Mouse (Mus musculus): ENCODE measurements around the gene C330007P06Rik. TPM values are rescaled to one million over a fixed set of nuclear protein-coding genes. Genes with fewer than 3 reads are reported as not detected.

The C330007P06Rik gene
- polyA plus RNA-seq, 1 experiment, result 6.3 TPM

DNA sequence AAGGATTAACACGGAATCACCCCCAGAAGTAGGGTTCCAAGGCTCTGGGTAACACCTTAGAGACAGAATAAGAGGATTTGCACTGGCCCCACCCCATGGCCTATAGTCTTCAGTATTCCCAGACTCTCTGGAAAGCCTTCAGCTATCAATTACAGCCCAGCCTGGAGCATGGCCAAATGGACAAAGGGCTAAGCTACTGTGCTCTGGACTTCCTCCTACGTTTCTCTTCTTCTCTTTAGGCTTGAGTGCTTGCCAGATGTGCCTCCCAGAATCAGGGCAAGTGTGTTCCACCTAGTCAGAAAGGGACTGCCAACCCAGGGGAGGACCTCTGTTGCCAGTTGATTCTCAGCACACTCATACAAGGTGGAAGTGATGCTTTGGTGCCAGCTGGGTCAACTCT is 48.9 kb downstream of the C330007P06Rik start:
- H3K27me3 ChIP-seq (ENCODE audit: control insufficient read depth, insufficient read depth, insufficient read length), result no peaks in the 10 kb centered on the region
- H3ac ChIP-seq (ENCODE audit: control insufficient read depth, insufficient read length, low read depth), result no peak overlapping the region
- no peaks in the 10 kb centered on the region for H3K79me2 ChIP-seq (ENCODE audit: control insufficient read depth, insufficient read depth)
- H3K36me3 ChIP-seq (ENCODE audit: control insufficient read depth, insufficient read depth), result no peaks in the 10 kb centered on the region
- no peak overlapping the region for H3K4me3 ChIP-seq (ENCODE audit: insufficient read depth, poor library complexity, severe bottlenecking)
- H3K79me3 ChIP-seq (ENCODE audit: low read depth), result no peaks in the 10 kb centered on the region
- TF ChIP-seq MYOD1 (IDR thresholded peaks at IDR 0.05; ENCODE audit: control insufficient read depth, insufficient read length, low read depth), result no peak
- no peak for TF ChIP-seq MYOG (IDR thresholded peaks at IDR 0.05; ENCODE audit: control insufficient read depth, extremely low read depth, insufficient read length)
- no peak for TF ChIP-seq MAX (IDR thresholded peaks at IDR 0.05)
- no peak for TF ChIP-seq CTCF (IDR thresholded peaks at IDR 0.05; ENCODE audit: control insufficient read depth, insufficient read depth, insufficient read length)
- no peak for TF ChIP-seq FOSL1 (IDR thresholded peaks at IDR 0.05; ENCODE audit: insufficient read depth, low read length, poor library complexity, severe bottlenecking)
- no peak for TF ChIP-seq USF1 (IDR thresholded peaks at IDR 0.05; ENCODE audit: low read depth)
- TF ChIP-seq CEBPB (IDR thresholded peaks at IDR 0.05; ENCODE audit: low read depth), result no peak

DNA sequence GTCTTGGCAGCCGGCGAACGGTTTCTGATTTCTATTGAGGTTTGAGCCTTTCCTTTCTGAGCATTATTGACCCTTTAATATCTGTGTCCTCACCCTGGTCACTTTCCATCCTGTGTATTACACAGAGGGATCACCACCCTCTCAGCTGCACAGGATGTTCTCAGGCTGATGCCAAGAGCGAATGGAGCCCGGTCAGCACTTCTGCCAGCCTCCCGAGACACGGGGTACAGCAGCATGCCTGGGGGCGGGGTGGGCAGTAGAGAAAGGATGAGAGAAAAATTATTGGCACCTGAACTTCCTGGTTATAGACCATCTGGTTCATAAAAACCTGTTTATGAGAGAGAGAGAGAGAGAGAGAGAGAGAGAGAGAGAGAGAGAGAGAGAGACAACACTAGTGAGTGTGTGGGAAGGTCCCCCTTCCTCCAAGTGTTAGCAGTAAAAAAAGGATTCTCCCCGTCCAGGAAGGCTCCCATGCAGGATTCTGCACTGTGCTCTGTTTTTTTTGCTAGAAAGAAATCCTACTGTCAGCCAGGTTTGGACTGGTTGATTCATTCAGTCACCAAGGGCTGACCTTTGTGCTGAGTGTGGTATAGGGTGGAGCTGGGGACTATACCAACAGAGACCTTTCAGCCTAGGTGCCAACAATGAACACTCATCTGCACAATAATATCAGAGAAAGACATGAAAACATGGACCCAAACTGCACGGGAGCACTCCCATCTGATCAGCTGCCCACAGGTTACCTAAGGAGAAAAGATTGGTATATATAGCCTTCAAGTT is 49.8 kb downstream of the C330007P06Rik start:
- Histone ChIP-seq H3K36me3 (ENCODE audit: control insufficient read depth, insufficient read depth) (no peaks in the 10 kb centered on the region), H3K4me3 (ENCODE audit: insufficient read depth, poor library complexity, severe bottlenecking) (no peak overlapping the region), H3K79me2 (ENCODE audit: control insufficient read depth, insufficient read depth) (no peaks in the 10 kb centered on the region), H3K27me3 (ENCODE audit: control insufficient read depth, insufficient read depth, insufficient read length) (no peaks in the 10 kb centered on the region), H3ac (ENCODE audit: control insufficient read depth, insufficient read length, low read depth) (no peak overlapping the region), H3K79me3 (ENCODE audit: low read depth) (no peaks in the 10 kb centered on the region)
- no peak for TF ChIP-seq USF1 (IDR thresholded peaks at IDR 0.05; ENCODE audit: low read depth)
- TF ChIP-seq CTCF (IDR thresholded peaks at IDR 0.05; ENCODE audit: control insufficient read depth, insufficient read depth, insufficient read length), result no peak
- no peak for TF ChIP-seq CEBPB (IDR thresholded peaks at IDR 0.05; ENCODE audit: low read depth)
- no peak for TF ChIP-seq MAX (IDR thresholded peaks at IDR 0.05)
- no peak for TF ChIP-seq FOSL1 (IDR thresholded peaks at IDR 0.05; ENCODE audit: insufficient read depth, low read length, poor library complexity, severe bottlenecking)
- no peak for TF ChIP-seq MYOD1 (IDR thresholded peaks at IDR 0.05; ENCODE audit: control insufficient read depth, insufficient read length, low read depth)
- no peak for TF ChIP-seq MYOG (IDR thresholded peaks at IDR 0.05; ENCODE audit: control insufficient read depth, extremely low read depth, insufficient read length)

DNA sequence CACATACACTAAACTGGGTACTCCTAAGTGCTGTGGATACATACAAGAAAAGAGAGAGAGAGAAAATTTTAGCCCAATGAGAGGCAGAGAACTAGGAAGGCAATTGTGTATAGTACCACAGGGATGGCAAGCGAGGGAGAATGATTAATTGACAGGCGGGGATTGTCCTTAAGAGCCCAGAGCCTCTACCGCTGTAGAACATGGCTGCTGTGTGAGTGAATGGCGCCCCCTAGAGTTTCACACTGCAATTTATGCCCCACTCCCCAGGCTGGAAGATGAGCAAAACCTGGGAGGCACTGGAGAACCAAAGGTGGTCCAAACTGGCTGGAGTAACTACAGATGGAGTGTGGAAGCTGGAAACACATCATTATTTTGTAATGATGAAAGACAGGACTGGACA is 53.7 kb downstream of the C330007P06Rik start:
- Histone ChIP-seq H3ac (ENCODE audit: control insufficient read depth, insufficient read length, low read depth) (no peak overlapping the region), H3K4me3 (ENCODE audit: insufficient read depth, poor library complexity, severe bottlenecking) (no peak overlapping the region), H3K79me2 (ENCODE audit: control insufficient read depth, insufficient read depth) (no peaks in the 10 kb centered on the region), H3K79me3 (ENCODE audit: low read depth) (no peaks in the 10 kb centered on the region), H3K36me3 (ENCODE audit: control insufficient read depth, insufficient read depth) (no peaks in the 10 kb centered on the region), H3K27me3 (ENCODE audit: control insufficient read depth, insufficient read depth, insufficient read length) (no peaks in the 10 kb centered on the region)
- no peak for TF ChIP-seq USF1 (IDR thresholded peaks at IDR 0.05; ENCODE audit: low read depth)
- TF ChIP-seq CEBPB (IDR thresholded peaks at IDR 0.05; ENCODE audit: low read depth), result no peak
- no peak for TF ChIP-seq MYOG (IDR thresholded peaks at IDR 0.05; ENCODE audit: control insufficient read depth, extremely low read depth, insufficient read length)
- TF ChIP-seq MAX (IDR thresholded peaks at IDR 0.05), result no peak
- no peak for TF ChIP-seq FOSL1 (IDR thresholded peaks at IDR 0.05; ENCODE audit: insufficient read depth, low read length, poor library complexity, severe bottlenecking)
- TF ChIP-seq CTCF (IDR thresholded peaks at IDR 0.05; ENCODE audit: control insufficient read depth, insufficient read depth, insufficient read length), result peak; percentile 4

DNA sequence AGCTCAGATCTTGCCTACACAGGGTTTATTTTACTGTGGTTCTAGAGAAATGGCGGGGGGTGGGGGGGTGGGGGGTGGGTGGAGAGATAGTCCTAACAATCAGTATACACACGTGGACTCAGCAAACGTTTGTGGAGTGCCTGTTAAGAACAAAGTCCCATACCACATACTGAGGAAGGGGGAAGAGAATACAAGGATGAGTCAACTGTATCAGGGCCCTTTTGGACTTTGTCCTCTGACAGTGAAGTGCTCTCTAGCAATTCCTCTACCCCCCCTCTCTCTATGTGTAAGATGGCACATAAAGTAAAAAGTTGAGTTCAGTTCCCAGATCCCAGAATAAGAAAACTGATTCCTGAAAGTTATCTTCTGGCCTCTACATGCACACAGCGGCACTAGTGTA is 54.3 kb downstream of the C330007P06Rik start:
- H3K79me3 ChIP-seq (ENCODE audit: low read depth), result no peaks in the 10 kb centered on the region
- no peak overlapping the region for H3K4me3 ChIP-seq (ENCODE audit: insufficient read depth, poor library complexity, severe bottlenecking)
- H3K27me3 ChIP-seq (ENCODE audit: control insufficient read depth, insufficient read depth, insufficient read length), result no peaks in the 10 kb centered on the region
- H3K79me2 ChIP-seq (ENCODE audit: control insufficient read depth, insufficient read depth), result no peaks in the 10 kb centered on the region
- H3K36me3 ChIP-seq (ENCODE audit: control insufficient read depth, insufficient read depth), result no peaks in the 10 kb centered on the region
- no peak overlapping the region for H3ac ChIP-seq (ENCODE audit: control insufficient read depth, insufficient read length, low read depth)
- no peak for TF ChIP-seq MYOD1 (IDR thresholded peaks at IDR 0.05; ENCODE audit: control insufficient read depth, insufficient read length, low read depth)
- no peak for TF ChIP-seq CEBPB (IDR thresholded peaks at IDR 0.05; ENCODE audit: low read depth)
- TF ChIP-seq MAX (IDR thresholded peaks at IDR 0.05), result no peak
- TF ChIP-seq MYOG (IDR thresholded peaks at IDR 0.05; ENCODE audit: control insufficient read depth, extremely low read depth, insufficient read length), result no peak
- TF ChIP-seq CTCF (IDR thresholded peaks at IDR 0.05; ENCODE audit: control insufficient read depth, insufficient read depth, insufficient read length), result no peak
- no peak for TF ChIP-seq USF1 (IDR thresholded peaks at IDR 0.05; ENCODE audit: low read depth)
- no peak for TF ChIP-seq FOSL1 (IDR thresholded peaks at IDR 0.05; ENCODE audit: insufficient read depth, low read length, poor library complexity, severe bottlenecking)

DNA sequence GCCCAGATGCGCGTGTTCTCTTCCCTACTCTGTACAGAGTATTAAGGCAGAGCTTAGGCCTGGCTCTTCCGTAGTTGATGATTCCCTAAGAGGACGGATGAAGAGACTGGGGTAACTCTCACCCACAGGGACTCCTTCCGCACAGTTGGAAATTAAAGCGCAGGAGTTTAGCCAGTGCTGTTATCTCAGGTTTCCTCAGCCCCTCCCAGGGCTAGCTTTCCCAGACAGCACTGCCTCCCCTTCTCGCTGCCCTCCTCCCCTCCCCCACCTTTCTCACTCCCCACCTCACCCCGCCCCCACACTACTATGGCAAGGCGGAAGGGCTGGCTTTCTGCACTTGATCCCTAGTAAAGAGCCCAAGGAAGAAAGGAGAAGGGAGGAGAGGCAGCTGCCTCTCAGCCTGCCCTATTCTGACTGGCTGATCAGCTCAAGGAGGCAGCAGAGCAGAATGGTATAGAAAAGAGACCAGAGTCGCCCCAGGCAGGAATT is 56.9 kb downstream of the C330007P06Rik start:
- Histone ChIP-seq H3K36me3 (ENCODE audit: control insufficient read depth, insufficient read depth) (no peaks in the 10 kb centered on the region), H3ac (ENCODE audit: control insufficient read depth, insufficient read length, low read depth) (no peak overlapping the region), H3K27me3 (ENCODE audit: control insufficient read depth, insufficient read depth, insufficient read length) (no peaks in the 10 kb centered on the region), H3K4me3 (ENCODE audit: insufficient read depth, poor library complexity, severe bottlenecking) (no peak overlapping the region), H3K79me2 (ENCODE audit: control insufficient read depth, insufficient read depth) (no peaks in the 10 kb centered on the region), H3K79me3 (ENCODE audit: low read depth) (no peaks in the 10 kb centered on the region)
- TF ChIP-seq FOSL1 (IDR thresholded peaks at IDR 0.05; ENCODE audit: insufficient read depth, low read length, poor library complexity, severe bottlenecking), result no peak
- TF ChIP-seq CTCF (IDR thresholded peaks at IDR 0.05; ENCODE audit: control insufficient read depth, insufficient read depth, insufficient read length), result no peak
- TF ChIP-seq USF1 (IDR thresholded peaks at IDR 0.05; ENCODE audit: low read depth), result no peak
- TF ChIP-seq MYOG (IDR thresholded peaks at IDR 0.05; ENCODE audit: control insufficient read depth, extremely low read depth, insufficient read length), result no peak
- TF ChIP-seq MAX (IDR thresholded peaks at IDR 0.05), result no peak
- TF ChIP-seq CEBPB (IDR thresholded peaks at IDR 0.05; ENCODE audit: low read depth), result no peak
- TF ChIP-seq MYOD1 (IDR thresholded peaks at IDR 0.05; ENCODE audit: control insufficient read depth, insufficient read length, low read depth), result no peak

Measured in C2C12 (cell line).